Mouse (Mus musculus): ENCODE results near the gene Olfr1358.

Gene Olfr1358

DNA sequence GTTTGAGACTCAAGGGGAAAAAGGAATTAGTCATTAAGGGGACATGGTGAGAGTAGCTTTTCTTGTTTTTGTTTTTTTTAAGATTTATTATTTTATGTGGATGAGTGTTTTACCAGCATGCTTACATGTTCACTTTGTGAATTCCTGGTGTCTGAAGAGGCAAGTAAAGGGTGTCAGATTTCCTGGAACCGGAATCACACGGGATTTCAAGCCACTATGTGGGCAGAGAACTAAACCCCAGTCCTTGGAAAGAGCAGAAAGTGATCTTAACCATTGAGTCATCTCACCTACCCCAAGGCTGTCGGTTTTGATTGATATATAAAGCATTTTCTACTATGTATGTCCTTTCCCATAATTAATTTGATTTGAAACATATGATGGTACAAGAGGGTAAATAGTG lies 52.5 kb downstream of the Olfr1358 start:
- no peak for DNase-seq (ENCODE audit: low spot score)
